Mouse (Mus musculus) B cell, adult 2 months (primary cell): ENCODE data around the gene Rgl1.

Experiments used
- DNase-seq, 2 experiments: peaks; one replicate each; pipeline ENCODE4 v3.0.0; 2022

Rgl1 gene

DNA sequence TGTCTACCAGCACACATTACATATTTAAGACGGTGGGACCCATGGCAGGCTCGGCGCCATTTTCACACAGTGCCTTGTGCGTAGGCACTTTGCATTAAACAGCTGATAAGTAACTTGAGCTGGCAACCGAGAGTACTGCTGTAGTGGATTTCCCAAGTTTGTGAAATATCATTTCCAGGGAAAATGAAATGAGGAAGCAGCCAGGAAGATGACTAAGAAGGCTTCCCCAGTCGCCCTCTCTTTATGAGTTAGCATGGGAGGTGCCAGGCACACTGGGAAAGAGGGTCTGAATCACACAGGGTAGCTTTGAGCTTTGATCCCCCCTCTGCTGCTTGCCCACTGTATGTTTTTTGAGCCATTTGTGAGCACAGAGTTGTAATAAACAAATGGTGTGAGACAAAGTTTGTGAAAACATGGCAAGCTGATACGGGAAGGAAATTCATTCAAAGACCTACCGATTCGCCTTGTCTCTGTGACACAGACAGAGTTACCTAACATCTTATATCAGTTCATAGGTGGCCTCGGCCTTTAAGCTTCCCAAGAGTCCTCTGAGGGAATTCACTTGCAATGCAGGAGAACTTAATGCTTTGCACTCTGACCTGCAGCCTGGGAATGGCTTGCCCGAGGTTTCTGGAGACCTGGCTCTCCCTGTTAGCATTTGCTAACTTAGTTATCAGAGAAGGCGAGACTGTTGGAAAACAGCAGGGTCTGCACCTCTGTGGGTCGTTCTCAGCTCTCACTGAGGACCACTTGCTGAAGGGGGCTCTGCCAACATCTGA, 184.8 kb downstream of the Rgl1 start:
- no peak for DNase-seq

DNA sequence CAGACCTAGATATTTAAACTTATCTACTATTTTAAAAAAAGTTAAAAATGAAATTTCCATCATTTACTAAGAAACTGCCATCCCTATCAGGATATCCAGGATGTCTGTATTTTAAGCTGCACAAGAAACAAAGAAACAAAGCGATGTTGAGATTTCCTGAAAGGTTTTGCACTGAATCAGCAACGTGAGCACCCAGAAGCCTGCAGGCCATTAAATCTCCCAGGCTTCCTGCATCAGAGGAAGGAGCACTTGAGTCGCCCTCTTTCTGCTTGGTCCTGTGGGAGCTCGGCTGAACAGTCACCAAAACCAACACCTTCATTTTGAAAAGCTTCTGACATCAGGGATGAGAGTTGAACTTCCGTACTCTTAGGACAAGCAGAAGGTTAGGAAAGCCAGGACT, 187.2 kb downstream of the Rgl1 start:
- DNase-seq, result no peak

DNA sequence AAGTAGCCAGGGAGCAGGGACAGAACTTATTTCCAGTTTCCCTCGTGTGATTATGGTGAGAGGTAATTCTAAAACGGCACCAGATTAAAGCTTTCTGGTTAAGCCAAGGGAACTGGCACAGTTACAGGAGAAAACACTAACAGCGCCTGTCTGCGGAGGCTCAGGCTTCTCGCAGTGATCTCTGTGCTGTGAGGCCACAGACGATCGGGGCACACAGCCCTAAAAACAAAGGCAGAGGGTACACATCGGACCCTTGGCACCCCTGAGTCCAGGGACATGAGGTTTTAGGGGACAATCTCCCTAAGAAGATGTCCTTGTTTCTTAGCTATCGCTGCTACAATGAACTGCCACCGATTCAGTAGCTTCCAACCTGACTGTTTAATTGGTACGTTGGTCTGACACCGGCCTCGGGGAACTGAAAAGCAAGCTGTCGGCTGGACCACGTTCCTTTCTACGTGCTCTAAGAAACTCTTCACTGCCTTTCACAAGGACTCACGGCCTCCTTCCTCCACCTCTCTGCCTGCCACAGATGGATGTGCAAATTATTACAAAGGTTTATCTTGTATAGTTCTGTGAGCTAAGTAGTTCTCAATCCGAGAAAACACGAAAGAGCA, 187.9 kb downstream of the Rgl1 start:
- no peak for DNase-seq

DNA sequence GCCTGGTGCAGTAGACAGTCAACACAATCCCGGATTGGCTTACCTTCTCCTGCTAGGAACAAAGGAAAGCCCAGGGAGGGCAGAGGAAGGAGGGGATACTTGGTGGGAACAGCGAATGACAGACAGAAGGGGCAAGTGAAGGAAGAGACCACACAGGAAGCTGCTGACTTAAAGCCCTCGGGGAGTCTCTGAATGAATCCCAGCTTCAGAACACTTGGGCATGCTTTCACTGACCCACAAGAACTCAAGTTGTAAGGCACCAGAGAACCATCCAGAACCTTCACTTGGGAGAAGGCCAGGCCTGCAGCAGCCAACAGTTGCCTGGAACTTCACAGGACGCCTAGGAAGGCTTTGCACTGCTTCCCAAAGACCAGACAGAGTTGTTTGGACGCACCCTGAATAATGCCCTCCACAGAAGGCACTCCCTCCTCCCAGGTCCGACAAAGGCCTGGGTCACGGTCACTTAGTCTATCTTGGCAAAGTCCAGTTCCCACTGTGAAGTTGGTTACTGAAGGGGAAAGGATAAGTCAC, 189.5 kb downstream of the Rgl1 start:
- no peak for DNase-seq

DNA sequence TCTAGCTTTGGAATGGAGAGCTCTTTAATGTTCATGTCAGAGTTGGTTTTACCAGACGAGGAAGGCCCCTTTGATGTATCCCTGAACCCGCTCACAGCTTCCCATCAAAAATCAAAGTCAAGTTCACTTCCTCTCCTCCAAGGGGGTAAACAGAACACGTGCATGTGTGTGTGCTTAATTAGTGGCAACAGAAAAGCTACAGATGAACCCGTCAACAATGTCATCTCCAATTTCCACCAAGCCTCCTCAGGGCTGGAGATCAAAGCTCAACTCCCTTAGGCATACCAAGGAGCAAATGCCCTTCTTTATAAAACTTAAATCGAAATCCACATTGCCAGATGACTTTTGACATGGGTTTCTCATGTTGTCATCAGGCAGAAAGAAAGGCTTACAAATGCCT, 191.1 kb downstream of the Rgl1 start:
- DNase-seq, result no peak

DNA sequence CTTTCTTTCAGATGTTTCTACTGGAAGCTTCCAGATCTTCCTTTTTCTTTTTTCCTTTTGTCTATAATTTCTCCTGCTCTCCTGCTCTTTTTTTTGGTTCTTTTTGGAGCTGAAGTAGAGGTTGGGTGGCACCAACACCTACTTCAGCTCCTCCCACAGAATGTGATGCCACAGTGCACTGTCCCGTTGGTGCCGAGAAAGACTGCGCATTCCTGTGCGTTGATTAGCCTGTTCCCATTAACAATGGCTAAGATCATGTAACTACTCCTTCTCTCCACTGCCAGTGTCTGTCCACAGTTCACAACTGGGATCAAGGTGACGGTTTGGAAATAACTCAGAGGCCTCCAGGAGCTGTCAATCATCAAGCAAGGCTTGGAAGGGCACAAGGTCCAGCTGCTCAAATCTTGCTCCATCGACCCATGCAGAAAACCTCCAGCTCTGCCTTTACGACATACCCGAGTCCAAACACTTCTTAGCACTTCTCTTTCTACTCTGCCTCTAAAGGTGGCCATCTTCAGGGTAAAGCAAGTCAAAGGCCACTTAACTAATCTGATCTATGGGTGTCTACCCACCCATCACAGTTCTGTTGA, 192.6 kb downstream of the Rgl1 start:
- no peak for DNase-seq

DNA sequence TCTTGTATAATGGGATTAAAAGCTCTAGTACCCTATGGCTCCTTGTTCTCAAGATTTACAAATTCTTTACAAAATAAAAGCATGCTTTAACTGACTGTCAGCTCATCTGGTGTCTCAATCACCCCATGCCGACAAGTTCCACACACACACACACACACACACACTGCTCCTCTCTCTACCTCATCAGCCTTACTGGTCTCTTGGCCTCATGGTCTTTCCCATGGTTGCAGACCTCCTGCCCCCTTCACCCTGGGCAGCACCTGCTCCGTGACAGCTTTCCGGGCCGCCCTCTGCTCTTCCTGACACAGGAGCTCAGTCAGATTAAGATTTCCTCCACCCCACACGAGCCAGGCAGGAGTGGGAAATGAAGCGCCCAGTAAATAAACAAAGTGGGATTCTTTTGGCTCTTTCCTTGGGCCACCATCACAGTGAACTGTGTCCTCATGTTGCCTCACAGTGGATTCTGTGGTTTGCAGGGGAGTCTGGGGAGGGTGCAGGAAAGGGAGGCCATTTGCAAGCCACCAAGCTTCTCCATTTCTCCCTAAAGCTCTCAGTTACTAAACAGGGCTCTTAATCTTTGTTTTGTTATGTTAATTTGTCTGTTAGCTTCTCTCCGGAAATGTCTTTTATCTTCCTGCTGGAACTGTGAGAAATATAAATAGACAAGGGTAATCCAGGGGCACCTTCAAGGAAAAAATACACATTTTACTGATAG, 193.2 kb downstream of the Rgl1 start:
- no peak for DNase-seq

DNA sequence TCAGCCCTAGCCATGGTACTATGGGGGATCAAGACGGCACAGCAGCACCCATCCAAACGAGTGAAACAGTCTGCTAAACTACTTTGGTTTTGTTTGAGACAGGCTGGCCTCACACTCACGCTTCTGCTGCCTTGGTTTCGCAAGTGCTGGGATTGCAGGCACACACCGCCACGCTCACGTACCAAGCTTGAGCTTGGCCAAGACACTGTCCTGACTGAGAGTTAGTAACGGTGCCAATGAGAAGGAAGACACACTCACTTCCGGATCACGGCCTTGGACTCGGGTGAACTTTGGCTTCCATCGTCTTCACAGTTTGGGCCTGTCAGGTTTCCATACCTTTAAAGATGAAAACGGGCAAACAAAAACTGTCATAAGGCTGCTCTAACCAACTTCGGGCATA, 194.8 kb downstream of the Rgl1 start:
- no peak for DNase-seq

DNA sequence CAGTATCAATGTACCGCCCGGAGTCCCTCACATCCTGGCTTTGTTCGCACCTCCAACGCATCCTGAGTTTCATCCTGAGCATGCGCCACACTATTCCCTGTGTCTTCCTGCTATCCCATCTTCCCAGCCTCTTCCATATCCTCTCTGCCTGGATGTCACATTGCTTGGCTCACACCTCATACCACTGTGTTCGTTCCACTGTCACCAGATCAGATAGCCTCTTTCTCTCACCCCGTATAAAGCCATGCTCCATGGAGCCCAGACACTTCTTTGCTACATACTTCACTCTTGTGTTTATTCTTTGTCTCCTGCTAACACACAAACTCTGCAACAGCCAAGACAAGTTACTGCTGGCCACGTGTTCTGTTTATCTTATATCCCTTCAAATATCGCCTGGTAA, 195.5 kb downstream of the Rgl1 start:
- no peak for DNase-seq

DNA sequence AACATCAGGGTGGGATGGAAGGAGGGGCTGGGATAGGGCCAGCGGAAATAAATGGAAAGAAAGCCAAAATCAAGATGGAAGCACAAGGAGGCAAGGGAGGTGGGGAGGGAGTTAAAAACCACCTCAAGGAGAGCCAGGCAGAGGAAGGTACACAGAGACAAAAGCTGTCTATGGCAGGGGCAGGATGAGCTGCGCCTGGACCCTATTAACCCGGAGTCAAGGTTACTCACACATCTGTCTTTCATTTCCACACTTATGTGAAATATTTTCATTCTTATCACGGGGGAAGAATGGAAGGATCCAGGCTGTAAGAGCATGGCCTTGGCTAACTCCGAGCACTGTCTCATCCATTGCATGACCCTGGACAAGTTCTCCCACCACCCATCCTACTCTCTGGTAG, 202.9 kb downstream of the Rgl1 start:
- no peak for DNase-seq

DNA sequence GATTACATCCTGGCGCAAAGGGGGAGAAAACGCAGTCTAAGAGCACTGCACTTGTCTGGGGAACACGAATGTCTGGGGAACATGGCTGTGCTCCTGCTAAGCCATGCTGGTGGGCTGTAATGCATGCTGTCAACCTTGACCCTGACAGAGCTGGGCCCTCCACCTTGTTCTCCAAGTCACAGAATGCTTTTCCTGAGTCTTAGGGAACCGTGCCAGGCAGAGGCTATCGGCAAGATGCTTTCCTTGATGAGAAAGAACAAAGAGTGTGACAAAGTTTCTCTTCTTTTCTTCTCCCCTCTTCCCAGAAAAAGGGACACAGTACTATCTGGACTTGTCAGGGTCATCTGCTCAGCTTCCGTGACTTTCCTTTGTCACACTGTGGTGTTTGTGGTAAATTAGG, 203.3 kb downstream of the Rgl1 start:
- DNase-seq, result no peak

DNA sequence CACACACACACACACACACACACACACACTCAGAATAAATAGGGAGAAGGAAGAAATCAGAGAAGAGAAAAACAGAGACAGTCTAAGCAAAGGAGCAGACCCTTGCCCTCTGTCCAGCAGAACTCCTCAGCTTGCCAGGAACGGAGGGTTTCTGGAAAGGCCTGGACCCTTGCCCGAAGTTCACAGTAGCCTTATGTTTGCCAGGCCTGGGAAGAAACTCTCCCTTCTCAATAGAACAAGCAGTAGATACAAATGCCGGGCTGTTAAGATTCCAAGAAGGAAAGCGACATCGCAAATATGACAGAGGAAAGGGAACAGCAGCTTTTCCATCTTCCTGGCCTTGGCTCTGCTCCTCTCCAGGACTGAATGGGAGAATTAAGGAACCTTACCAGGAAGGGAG, 205.7 kb downstream of the Rgl1 start:
- no peak for DNase-seq

DNA sequence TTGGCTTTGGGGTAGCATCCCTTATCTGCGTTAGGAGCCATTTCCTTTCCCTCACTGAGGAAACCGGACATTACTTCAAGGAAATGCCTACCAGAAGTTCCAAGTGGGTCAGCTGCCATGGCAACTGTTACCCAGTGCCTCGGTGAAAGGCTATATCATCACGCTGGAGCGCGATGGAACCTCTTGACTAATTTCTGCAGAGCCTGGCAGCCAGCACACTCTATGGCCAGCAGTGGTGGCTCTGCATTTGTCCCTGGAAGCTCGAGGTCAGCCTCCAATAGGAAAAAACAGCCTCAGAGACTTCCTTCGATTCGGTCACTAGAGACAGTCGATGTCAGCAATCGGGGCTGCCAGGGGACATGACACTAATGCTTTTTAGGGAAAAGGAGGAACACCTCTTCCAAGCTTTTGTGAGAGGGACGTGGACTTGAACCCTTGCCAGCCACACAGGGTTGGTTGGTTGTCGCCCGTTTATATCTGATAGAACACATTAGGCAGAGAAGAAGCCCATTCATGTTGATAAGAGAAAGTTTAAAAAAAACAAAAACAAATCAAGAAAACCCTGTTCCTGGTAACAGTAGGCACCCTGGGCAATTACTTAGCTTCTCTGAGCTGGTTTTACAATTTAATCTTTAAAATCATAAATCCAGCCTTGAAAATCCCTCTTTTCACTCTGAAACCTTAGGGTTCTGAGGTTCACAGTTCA, 209.4 kb downstream of the Rgl1 start:
- DNase-seq, result no peak

DNA sequence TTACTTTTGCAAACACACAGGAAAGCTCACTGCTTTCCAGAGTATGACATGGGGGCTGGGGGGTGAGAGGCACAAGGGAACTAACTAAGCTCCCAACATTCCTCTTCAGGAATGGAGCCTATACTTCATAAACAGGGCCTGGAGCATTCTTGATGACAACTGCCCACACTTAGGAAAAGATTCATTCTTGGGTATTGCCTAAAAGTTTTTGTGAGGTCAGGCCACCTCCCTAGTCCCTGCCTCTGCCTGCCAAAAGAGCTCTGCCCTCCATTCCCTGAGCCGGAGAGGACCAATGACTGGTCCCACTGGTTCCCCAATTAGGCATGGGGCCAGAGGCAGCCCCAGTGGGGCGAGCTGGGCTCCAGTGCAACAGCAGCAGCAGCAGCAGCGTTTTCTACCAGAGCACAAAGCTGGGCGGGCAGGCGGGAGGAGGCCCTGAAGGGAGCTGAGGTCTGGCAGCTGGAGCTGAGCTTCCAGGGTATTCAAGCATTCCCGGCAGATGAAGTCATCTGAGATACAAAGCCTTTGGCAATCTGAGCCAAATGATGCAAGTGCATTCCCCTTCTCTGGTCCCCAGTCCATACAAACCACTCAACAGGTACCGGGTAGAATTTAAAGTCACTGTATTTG, 210.1 kb downstream of the Rgl1 start:
- no peak for DNase-seq

DNA sequence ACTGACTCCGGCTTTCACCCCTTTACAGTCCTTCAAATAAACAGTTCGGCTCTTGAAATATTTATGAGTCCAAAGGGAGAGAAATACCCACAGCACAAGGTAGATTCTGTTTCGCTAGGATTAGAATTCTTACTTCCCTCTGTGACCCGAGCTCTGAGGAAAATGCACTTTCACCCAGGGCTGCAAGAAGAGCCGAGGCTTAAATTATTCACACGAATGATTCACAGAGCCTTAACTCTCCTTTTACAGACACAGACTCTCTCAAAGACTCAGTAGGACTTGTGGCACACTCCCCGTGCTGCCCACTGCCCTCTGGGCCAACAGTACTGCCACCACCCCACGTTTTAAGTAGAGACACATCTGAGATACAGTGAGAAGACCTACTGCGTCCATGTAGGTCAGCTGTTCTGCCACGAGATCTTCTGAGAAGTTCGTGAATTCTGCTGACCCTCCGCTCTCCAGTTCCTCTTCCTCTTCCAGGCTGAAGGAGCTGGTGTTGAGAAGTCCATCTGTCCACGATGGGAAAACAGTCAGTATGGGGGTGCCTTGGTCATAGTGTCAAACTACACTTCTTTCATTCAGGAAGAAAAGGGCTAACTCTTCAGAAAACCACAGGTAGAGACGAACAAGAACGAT, 212.1 kb downstream of the Rgl1 start:
- DNase-seq, result no peak

DNA sequence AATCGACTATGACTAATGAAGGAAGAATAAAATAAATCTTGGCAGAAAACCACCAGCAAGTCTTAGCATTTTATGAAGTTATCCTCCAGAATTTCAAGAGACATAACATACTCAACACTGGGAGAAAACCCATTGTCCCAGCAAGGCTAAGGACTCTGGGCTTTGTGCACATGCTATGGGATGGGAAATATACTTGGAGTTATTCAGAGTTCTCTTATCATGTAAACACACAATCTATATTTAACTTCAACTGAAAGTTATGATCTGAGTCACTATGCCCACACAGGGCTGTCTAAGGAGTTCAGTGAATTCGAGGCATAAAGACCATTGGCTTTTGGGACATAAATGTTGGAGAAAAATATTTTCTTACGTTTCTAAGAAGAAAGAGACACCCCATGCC, 215.2 kb downstream of the Rgl1 start:
- no peak for DNase-seq

DNA sequence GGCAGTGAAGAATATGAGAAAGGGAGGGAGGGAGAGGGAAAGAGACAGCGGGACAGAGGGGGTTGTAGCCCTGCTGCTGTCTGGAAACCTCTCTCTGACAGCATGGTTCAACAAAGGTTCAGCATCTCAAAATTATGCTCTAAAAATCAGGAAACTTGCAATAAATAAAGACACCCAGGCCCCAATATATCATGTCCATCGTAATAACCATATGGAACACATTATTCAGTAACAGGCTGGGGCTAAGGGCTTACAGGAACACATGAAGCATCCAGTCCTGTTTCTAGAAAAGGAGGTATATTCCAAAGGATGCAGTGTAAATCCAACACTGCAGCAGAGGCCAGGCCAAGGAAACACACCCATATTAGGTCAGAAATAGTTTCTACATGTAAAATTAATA, 215.6 kb downstream of the Rgl1 start:
- no peak for DNase-seq

DNA sequence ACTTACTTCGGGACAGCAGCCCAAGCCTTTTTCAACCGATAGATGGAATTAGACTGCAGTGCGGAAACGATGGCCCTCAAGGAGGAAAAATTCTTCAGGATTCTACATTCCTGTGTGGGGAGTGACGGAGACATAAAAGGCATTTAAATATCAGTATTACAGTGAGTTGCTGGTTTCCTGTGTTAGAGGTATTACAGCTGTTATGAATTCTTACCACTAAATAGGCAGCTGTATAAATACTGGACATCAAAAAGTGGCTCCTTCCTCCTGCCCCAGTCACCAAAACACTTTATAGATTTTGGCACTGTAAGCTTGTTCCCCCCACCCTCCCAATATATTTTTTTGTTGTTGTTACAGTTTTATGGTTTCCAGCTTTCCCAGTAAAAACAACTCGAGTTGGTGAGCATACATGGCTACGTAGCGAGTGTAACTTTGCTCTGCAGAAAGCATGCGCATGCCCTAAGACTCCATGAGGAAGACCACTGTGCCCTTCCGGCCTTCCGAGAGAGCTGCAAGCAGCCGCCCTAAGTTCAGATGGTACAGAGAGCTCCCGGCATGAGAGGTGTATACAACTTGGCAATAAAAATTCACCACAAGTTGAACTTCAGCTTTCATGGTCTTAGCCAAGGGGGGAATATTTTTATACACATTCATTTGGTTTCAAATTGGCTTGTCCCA, 217.0 kb downstream of the Rgl1 start:
- no peak for DNase-seq

DNA sequence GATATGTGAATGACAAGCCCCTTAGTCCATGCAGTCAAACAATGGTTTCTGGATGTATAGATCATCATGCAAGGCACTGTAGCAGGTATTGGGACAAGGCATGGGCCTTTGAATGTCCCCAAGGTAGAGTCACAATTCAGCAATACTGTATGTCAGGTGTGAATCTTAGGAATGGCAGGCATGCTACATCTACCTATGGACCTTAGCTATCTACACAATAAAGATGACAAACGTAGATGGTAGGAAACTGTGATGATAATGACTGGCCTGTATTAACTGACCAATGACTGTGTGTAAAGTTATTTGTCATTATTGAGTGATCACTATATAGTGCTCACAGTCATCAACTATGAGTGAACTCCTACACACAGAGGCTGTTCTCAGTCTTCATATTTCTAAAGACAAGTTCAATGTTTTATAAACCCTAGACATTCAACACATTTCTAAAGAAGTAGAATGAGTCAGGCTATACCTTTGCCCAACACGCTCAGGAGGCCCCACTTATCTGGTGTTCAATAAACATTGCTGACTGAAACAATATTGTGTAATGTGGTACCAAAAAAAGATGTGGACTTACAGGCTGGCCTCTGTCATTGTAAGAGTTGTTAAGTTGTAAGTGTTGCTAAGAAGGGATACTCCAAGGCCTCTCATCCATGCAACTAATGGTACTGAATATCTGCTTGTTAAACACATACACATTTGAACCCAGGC, 222.5 kb downstream of the Rgl1 start:
- DNase-seq, result no peak

DNA sequence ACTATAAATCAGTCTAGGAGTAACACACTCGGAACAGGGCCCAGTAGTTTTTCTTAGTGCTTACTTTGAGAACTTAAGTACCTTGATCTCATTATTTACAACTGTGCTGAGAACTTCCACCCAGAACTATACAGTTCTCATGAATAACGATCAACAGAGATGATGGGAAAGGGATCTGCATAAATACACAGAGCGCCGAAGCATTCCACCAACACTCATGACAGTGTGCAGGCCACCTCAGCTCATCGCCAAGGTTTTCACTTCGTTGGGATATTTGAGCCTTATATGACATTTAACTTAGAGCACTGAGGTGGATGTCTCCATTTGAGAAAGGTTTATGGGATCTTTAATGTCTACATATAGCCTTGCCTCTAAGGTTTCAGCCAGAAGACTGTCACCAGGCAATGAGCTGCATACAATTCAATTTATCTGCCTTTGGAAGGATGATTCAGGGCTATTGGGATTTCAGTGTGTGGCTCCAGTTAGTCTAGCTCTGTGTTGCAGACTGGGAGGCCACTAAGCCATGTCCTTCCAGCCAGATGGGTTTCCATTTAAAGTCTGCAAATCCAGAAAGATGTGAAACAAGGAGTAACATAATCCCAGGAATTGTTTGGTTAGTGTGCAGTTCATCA, 223.3 kb downstream of the Rgl1 start:
- no peak for DNase-seq
